Mouse (Mus musculus) brain, embryonic 14.5 days (tissue): Measurements from ENCODE around the gene Nufip1. TPM values are rescaled to one million over a fixed set of nuclear protein-coding genes. Genes with fewer than 3 reads are reported as not detected.
A peak's percentile ranks its signal among the peaks of the same experiment; 100 is the strongest.

Experiments
- DNase-seq: peaks from one replicate; pipeline ENCODE4 v3.0.0-alpha.2; 2011; ENCODE audit warnings: low read depth
- CTCF ChIP-seq: fragments of 200-500 bp; IDR thresholded peaks from 2 replicates; pipeline ENCODE4 v1.5.1; 2012; ENCODE audit warnings: inconsistent platforms, mild to moderate bottlenecking, moderate library complexity, borderline replicate concordance; ENCODE audit not compliant: insufficient read depth, insufficient read length; ENCODE audit errors: extremely low read depth
- POLR2A ChIP-seq: fragments of 200-500 bp; IDR thresholded peaks from 2 replicates; pipeline ENCODE4 v1.6.1; 2012; ENCODE audit warnings: mild to moderate bottlenecking, inconsistent platforms, borderline replicate concordance; ENCODE audit not compliant: poor library complexity, insufficient read depth, insufficient read length, severe bottlenecking; ENCODE audit errors: extremely low read depth
- polyA plus RNA-seq: library from polyadenylated mRNA; depleted of rRNA; stranded (reverse); fragments of >200 nt; gene quantifications from 2 replicates; pipeline ENCODE4 v1.2.3, GENCODE M21; 2012; rRNA removed

Gene Nufip1
- polyA plus RNA-seq, result 8.4 and 8.5 TPM in 2 replicates

GRCm38 (mm10) chr14:76110396-76111221 is at the start of gene Nufip1, which contains the start of gene Gpalpp1:
Gene Nufip1, plus strand, starts transcription at chr14:76110891.
Gene Gpalpp1, minus strand, starts transcription at chr14:76110760.
- DNase-seq, result peak; percentile 99
- 0 out of 2 replicates have a peak, but pooled peaks have one; percentile 40 for TF ChIP-seq POLR2A
- TF ChIP-seq CTCF, result no peak

GRCm38 (mm10) chr14:76067237-76067636 is 43.5 kb upstream of the Nufip1 start:
- TF ChIP-seq CTCF (no peak), POLR2A (no peak)
- no peak for DNase-seq

GRCm38 (mm10) chr14:76068296-76068695 is 42.4 kb upstream of the Nufip1 start:
- no peak for TF ChIP-seq POLR2A
- TF ChIP-seq CTCF, result no peak

GRCm38 (mm10) chr14:76069296-76069695 is 41.4 kb upstream of the Nufip1 start:
- TF ChIP-seq POLR2A, result no peak
- TF ChIP-seq CTCF, result no peak
- peak; percentile 67 for DNase-seq

More at GRCm38 (mm10) chr14:76068296-76068695, 42.4 kb upstream of the Nufip1 start:
- DNase-seq, result no peak

- DNase-seq, result no peak
- no peak for TF ChIP-seq CTCF
- TF ChIP-seq POLR2A, result no peak
Observed at GRCm38 (mm10) chr14:76072626-76073025, 38.1 kb upstream of the Nufip1 start.

- TF ChIP-seq POLR2A (no peak), CTCF (no peak)
- no peak for DNase-seq
Observed at GRCm38 (mm10) chr14:76074206-76074605, 36.5 kb upstream of the Nufip1 start.

GRCm38 (mm10) chr14:76075721-76076120 is 35.0 kb upstream of the Nufip1 start:
- no peak for TF ChIP-seq POLR2A
- no peak for TF ChIP-seq CTCF
- peak; percentile 69 for DNase-seq

GRCm38 (mm10) chr14:76076602-76077001 is 34.1 kb upstream of the Nufip1 start:
- DNase-seq, result peak; percentile 83
- TF ChIP-seq CTCF (no peak), POLR2A (no peak)

GRCm38 (mm10) chr14:76077088-76077491 is 33.6 kb upstream of the Nufip1 start:
- DNase-seq, result peak; percentile 91
- TF ChIP-seq POLR2A (no peak), CTCF (peak; percentile 86)

- TF ChIP-seq CTCF (no peak), POLR2A (no peak)
- DNase-seq, result no peak
Observed at GRCm38 (mm10) chr14:76081451-76081850, 29.2 kb upstream of the Nufip1 start.

GRCm38 (mm10) chr14:76082086-76082636 is 28.5 kb upstream of the Nufip1 start:
- TF ChIP-seq CTCF (no peak), POLR2A (no peak)
- no peak for DNase-seq

GRCm38 (mm10) chr14:76084188-76084587 is 26.5 kb upstream of the Nufip1 start:
- DNase-seq, result no peak

GRCm38 (mm10) chr14:76097244-76097643 is 13.4 kb upstream of the Nufip1 start:
- no peak for DNase-seq
- TF ChIP-seq POLR2A, result no peak
- TF ChIP-seq CTCF, result no peak

More at GRCm38 (mm10) chr14:76084188-76084587, 26.5 kb upstream of the Nufip1 start:
- TF ChIP-seq POLR2A (no peak), CTCF (no peak)
